Mouse (Mus musculus) forebrain, embryonic 10.5 days (tissue): ENCODE data around the gene A1bg. TPM values are rescaled to one million over a fixed set of nuclear protein-coding genes. Genes with fewer than 3 reads are reported as not detected.
A peak's percentile ranks its signal among the peaks of the same experiment; 100 is the strongest.

Experiments used
- DNase-seq: peaks from one replicate; pipeline ENCODE4 v3.0.0-alpha.2; 2017; ENCODE audit warnings: low spot score; ENCODE audit errors: extremely low spot score
- H3K27ac ChIP-seq: fragments of 300-500 bp; sonication (generic); 2 replicates; pipeline ENCODE4 v1.5.1; 2016; ENCODE audit warnings: mild to moderate bottlenecking
- H3K27me3 ChIP-seq: fragments of 300-500 bp; sonication (generic); 2 replicates; pipeline ENCODE4 v1.6.1; 2016; ENCODE audit warnings: mild to moderate bottlenecking; ENCODE audit not compliant: poor library complexity, severe bottlenecking
- H3K36me3 ChIP-seq: fragments of 300-500 bp; sonication (generic); replicated peaks from 2 replicates; pipeline ENCODE4 v1.6.1; 2016; ENCODE audit warnings: mild to moderate bottlenecking, moderate library complexity
- H3K4me1 ChIP-seq: fragments of 300-500 bp; sonication (generic); 2 replicates; pipeline ENCODE4 v1.6.1; 2016
- H3K4me3 ChIP-seq: fragments of 300-500 bp; sonication (generic); 2 replicates; pipeline ENCODE4 v1.5.1; 2016; ENCODE audit warnings: mild to moderate bottlenecking, moderate library complexity
- H3K9me3 ChIP-seq: fragments of 300-500 bp; sonication (generic); 2 replicates; pipeline ENCODE4 v1.6.1; 2016; ENCODE audit warnings: mild to moderate bottlenecking, moderate library complexity
- WGBS: fragments of 180-500 bp; shearing (Covaris S2); methylation state at CpG from one replicate; pipeline ENCODE4 v1.1.7; 2016; 5-methylcytosine and 5-hydroxymethylcytosine counted together
- polyA plus RNA-seq: library from polyadenylated mRNA; unstranded; fragments of >200 nt; fragmentation: Nextera tagmentation; extraction: Ambion mirVana; gene quantifications from 2 replicates; pipeline ENCODE4 v1.2.1, GENCODE M21; 2016

The A1bg gene
- polyA plus RNA-seq, 1 experiment from 2014 or later = not detected

DNA sequence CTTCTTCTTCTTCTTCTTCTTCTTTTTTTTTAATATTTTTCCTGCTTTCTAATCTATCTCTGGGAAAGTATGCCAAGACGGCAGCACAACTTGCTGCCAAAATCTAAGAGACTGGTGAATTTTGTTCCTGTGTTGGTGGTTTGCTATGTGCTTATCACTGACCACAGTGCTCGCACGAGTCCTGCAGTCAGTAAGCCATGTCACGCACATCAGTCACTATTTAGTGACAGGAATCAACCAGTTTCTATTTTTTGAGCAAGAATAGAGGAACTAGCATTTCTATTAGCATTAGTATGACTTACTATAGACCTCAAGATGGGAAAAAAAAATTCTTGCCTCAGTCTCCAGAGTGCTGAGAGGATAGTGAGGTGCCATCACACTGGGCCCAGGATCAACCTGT is 68.7 kb downstream of the A1bg start:
- no peak overlapping the region for H3K27ac ChIP-seq
- 80% methylated on average over 4 of the region's 4 CpGs for WGBS
- H3K27me3 ChIP-seq = no peaks in the 10 kb centered on the region

DNA sequence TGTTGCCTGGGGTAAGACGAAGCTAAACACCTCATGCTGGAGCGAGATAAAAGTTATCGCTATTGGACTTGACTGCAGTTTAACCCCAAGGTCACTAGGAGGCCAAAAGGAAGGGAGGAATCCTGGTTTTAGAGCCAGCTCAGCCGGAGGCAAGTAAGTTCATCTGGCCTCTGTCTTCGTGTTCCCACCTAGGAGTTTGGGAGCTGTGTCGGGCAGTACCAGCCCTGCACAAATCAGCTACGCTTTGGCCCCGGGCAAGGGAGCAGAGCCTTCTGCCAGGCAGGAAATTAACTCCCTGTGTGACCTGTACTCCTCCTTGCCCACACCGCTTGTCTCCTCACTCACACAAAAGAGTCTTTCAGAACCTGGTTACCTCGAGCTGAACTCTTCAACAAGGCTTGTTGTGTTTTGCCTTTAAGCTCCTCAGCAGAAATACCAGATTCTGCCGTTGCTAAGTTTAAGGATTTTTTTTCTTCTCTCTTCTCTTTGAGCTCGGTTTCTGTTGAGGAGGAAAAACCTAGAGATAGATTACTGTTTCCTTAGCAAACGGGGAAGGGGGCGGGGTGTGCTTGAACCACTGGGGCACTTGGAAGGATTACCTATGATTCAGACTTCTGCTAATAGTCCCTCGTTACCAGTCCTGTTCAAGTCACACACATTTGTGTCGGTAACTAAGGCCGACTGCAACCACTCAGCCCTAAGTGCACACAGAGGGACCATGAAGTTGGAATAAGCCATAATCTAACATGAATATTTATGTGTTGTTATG is 69.4 kb downstream of the A1bg start, which contains the start of gene Fam84b:
Gene Fam84b (minus strand): TSS at position 548 of the 769 bp plus-strand sequence.
- Histone ChIP-seq H3K9me3 (no peaks in the 10 kb centered on the region), H3K4me1 (peaks cover 20% of the 10 kb centered on the region), H3K27me3 (no peaks in the 10 kb centered on the region), H3K4me3 (no peak within 1 kb of the TSS), H3K27ac (peak within 1 kb of the TSS; percentile 69), H3K36me3 (no peaks in the 10 kb centered on the region)
- peak; percentile 47 for DNase-seq
- WGBS = 30% methylated on average over 17 of the region's 17 CpGs

More for the DNA sequence above, 68.7 kb downstream of the A1bg start:
- Histone ChIP-seq H3K4me3 (no peak overlapping the region), H3K4me1 (peaks cover 20% of the 10 kb centered on the region), H3K36me3 (no peaks in the 10 kb centered on the region), H3K9me3 (no peaks in the 10 kb centered on the region)
- DNase-seq = no peak

DNA sequence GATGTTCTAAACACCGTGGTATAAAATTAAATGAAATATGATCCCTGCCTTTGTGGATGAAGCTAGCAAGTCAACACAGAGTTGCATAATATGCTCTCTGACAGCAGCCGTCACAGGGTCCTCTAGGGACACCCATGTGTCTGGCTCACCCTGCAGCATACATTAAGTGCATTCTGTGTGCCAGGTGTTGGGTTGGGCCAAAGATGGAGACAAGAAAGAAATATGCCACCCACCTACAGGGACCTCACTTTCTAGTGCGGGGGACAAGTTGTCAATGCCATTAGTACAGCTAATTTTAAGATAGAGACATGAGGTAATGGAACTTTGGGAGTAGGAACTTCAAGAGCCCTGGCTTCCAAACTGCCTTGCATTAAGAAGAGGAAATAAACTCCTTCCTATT is 74.2 kb downstream of the A1bg start:
- Histone ChIP-seq H3K27ac (no peak overlapping the region), H3K4me1 (peaks cover 41% of the 10 kb centered on the region), H3K27me3 (no peaks in the 10 kb centered on the region; the same call in 1 of the 2 replicates), H3K9me3 (no peaks in the 10 kb centered on the region), H3K36me3 (no peaks in the 10 kb centered on the region), H3K4me3 (no peak overlapping the region)
- no peak for DNase-seq
- WGBS = 90% methylated on average over 3 of the region's 3 CpGs

Other genes with a start within 250 kb of the A1bg start
- 23.5 TPM in 2 replicates for gene Fam84b, start 69.2 kb downstream of the A1bg start, polyA plus RNA-seq